Mouse (Mus musculus) MEL (cell line): ENCODE data around the gene Nutf2-ps1. TPM values are rescaled to one million over a fixed set of nuclear protein-coding genes. Genes with fewer than 3 reads are reported as not detected.
"Not testable (repeated sequence)": the region's sequence is repeated elsewhere in the genome, so short reads cannot be mapped to it uniquely, and the experiment has no call there.

Experiments
- DNase-seq: peaks from one replicate; pipeline ENCODE4 v3.0.0; 2011; ENCODE audit warnings: low read depth, low spot score
- H3K27ac ChIP-seq: 2 replicates; pipeline ENCODE4 v1.5.1; 2012; ENCODE audit warnings: low read depth, mild to moderate bottlenecking, control low read depth, low read length, moderate library complexity; ENCODE audit not compliant: control insufficient read depth
- H3K27me3 ChIP-seq, 2 experiments: fragments of 150-350 bp in 1 of 2; sonication (generic) in 1 of 2; 2 replicates each; pipeline ENCODE4 v1.6.1; 2012; ENCODE audit warnings: low read length in 2 of 2, mild to moderate bottlenecking in 2 of 2, improper control_type of control experiment in 1 of 2, moderate library complexity in 1 of 2; ENCODE audit not compliant: insufficient read depth in 2 of 2, control insufficient read depth in 1 of 2
- H3K36me3 ChIP-seq, 2 experiments: 2 replicates each; pipeline ENCODE4 v1.6.1; 2012 to 2014; ENCODE audit warnings: low read length in 2 of 2, improper control_type of control experiment in 1 of 2, inconsistent platforms in 1 of 2, mild to moderate bottlenecking in 1 of 2; ENCODE audit not compliant: insufficient read depth in 2 of 2, control insufficient read depth in 1 of 2
- H3K4me1 ChIP-seq, 2 experiments: fragments of 150-350 bp in 1 of 2; sonication (generic) in 1 of 2; 2 replicates each; pipeline ENCODE4 v1.6.1; 2012; ENCODE audit warnings: low read length in 2 of 2, improper control_type of control experiment in 1 of 2, mild to moderate bottlenecking in 1 of 2; ENCODE audit not compliant: insufficient read depth in 2 of 2, control insufficient read depth in 1 of 2
- H3K4me3 ChIP-seq, 2 experiments: fragments of 150-350 bp in 1 of 2; sonication (generic) in 1 of 2; 2 replicates each; pipeline ENCODE4 v1.5.1; 2012; ENCODE audit warnings: low read depth in 2 of 2, low read length in 2 of 2, mild to moderate bottlenecking in 2 of 2, moderate library complexity in 2 of 2, control low read depth in 1 of 2, improper control_type of control experiment in 1 of 2; ENCODE audit not compliant: control insufficient read depth in 1 of 2, insufficient read depth in 1 of 2
- H3K79me2 ChIP-seq: 2 replicates; pipeline ENCODE4 v1.6.1; 2012; ENCODE audit warnings: mild to moderate bottlenecking, low read length, moderate library complexity; ENCODE audit not compliant: control insufficient read depth, poor library complexity, insufficient read depth
- H3K9ac ChIP-seq: 2 replicates; pipeline ENCODE4 v1.6.1; 2012; ENCODE audit warnings: low read depth, mild to moderate bottlenecking, control low read depth, low read length, moderate library complexity; ENCODE audit not compliant: control insufficient read depth, poor library complexity, severe bottlenecking
- H3K9me3 ChIP-seq: fragments of 150-350 bp; sonication (generic); replicated peaks from 2 replicates; pipeline ENCODE4 v1.6.1; 2012; ENCODE audit warnings: mild to moderate bottlenecking, low read length, improper control_type of control experiment, moderate library complexity; ENCODE audit not compliant: insufficient read depth
- CHD2 ChIP-seq: IDR thresholded peaks from 2 replicates; pipeline ENCODE4 v1.6.1; 2011; ENCODE audit warnings: low read length, improper control_type of control experiment
- CTCF ChIP-seq, 3 experiments: IDR thresholded peaks in 2 of 3; conservative IDR thresholded peaks in 1 of 3; 2 replicates each; pipeline ENCODE4 v1.5.1; 2011 to 2012; ENCODE audit warnings: low read length in 3 of 3, low read depth in 2 of 3, mild to moderate bottlenecking in 2 of 3, improper control_type of control experiment in 1 of 3, inconsistent platforms in 1 of 3, mixed read lengths in 1 of 3, moderate library complexity in 1 of 3; ENCODE audit not compliant: control insufficient read depth in 1 of 3, insufficient read depth in 1 of 3, poor library complexity in 1 of 3, severe bottlenecking in 1 of 3
- MEF2A ChIP-seq: IDR thresholded peaks from 2 replicates; pipeline ENCODE4 v1.6.1; 2014; ENCODE audit warnings: low read depth, mild to moderate bottlenecking, inconsistent platforms, low read length, improper control_type of control experiment; ENCODE audit not compliant: poor library complexity, insufficient replicate concordance, severe bottlenecking; ENCODE audit errors: extremely low read depth
- MXI1 ChIP-seq: IDR thresholded peaks from 2 replicates; pipeline ENCODE4 v1.6.1; 2011; ENCODE audit warnings: mild to moderate bottlenecking, low read depth, low read length, improper control_type of control experiment
- MYC ChIP-seq: IDR thresholded peaks from 2 replicates; pipeline ENCODE4 v1.6.1; 2011; ENCODE audit warnings: low read depth, mild to moderate bottlenecking, low read length, improper control_type of control experiment, moderate library complexity
- NELFE ChIP-seq: IDR thresholded peaks from 2 replicates; pipeline ENCODE4 v1.6.1; 2011; ENCODE audit warnings: low read depth, low read length, improper control_type of control experiment
- POLR2AphosphoS2 ChIP-seq: IDR thresholded peaks from 2 replicates; pipeline ENCODE4 v1.6.1; 2011; ENCODE audit warnings: low read length, improper control_type of control experiment
- RAD21 ChIP-seq: IDR thresholded peaks from 2 replicates; pipeline ENCODE4 v1.6.1; 2011; ENCODE audit warnings: mild to moderate bottlenecking, low read depth, low read length, improper control_type of control experiment
- SIN3A ChIP-seq: IDR thresholded peaks from 2 replicates; pipeline ENCODE4 v1.6.1; 2012; ENCODE audit warnings: low read length, improper control_type of control experiment, inconsistent platforms
- SMC3 ChIP-seq: IDR thresholded peaks from 2 replicates; pipeline ENCODE4 v1.6.1; 2011; ENCODE audit warnings: low read depth, low read length, improper control_type of control experiment
- USF1 ChIP-seq: IDR thresholded peaks from 2 replicates; pipeline ENCODE4 v1.6.1; 2014; ENCODE audit warnings: low read depth, mild to moderate bottlenecking, inconsistent platforms, low read length, improper control_type of control experiment, moderate library complexity
- ZKSCAN1 ChIP-seq: IDR thresholded peaks from 2 replicates; pipeline ENCODE4 v1.6.1; 2012; ENCODE audit warnings: low read depth, mild to moderate bottlenecking, inconsistent platforms, low read length, improper control_type of control experiment, moderate library complexity
- ZNF384 ChIP-seq: IDR thresholded peaks from 2 replicates; pipeline ENCODE4 v1.6.1; 2012; ENCODE audit warnings: low read depth, mild to moderate bottlenecking, inconsistent platforms, low read length, improper control_type of control experiment
- polyA plus RNA-seq, 2 experiments: library from polyadenylated mRNA; stranded (reverse) in 1 of 2; unstranded in 1 of 2; fragments of >175 nt in 1 of 2; fragments of >200 nt in 1 of 2; gene quantifications; 2 replicates each; pipeline versions ENCODE4 v1.2.1 to v1.2.4; 2012; ENCODE audit warnings: low replicate concordance in 2 of 2, low read depth in 1 of 2; ENCODE audit not compliant: insufficient read length in 2 of 2, insufficient read depth in 1 of 2, missing spikeins in 1 of 2
- total RNA-seq: library from RNA; depleted of rRNA; stranded (reverse); fragments of 300-350 nt; gene quantifications from 2 replicates; pipeline ENCODE4 v1.2.3, GENCODE M21; 2012; rRNA removed

The Nutf2-ps1 gene
- total RNA-seq = 35.8 and 53.1 TPM in 2 replicates
- 100 to 1,000 TPM in 1 of 2 experiments, not detected in 1; 398 TPM for polyA plus RNA-seq

DNA sequence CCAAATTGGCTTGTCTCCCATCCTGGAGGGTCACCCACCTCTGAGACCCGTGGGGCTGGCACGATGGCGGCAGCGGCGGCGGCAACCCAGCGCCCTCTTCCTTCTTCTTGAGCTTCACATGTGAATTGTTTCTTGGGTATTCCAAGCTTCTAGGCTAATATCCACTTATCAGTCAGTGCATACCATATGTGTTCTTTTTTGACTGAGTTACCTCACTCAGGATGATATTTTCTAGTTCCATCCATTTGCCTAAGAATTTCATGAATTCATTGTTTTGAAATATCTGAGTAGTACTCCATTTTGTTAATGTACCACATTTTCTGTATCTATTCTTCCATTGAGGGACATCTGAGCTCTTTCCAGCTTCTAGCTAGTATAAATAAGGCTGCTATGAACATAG lies at the start of gene Nutf2-ps1:
Gene Nutf2-ps1 (minus strand): TSS at position 101 of the 400 bp plus-strand sequence.
- H3K4me1 ChIP-seq, H3K36me3 ChIP-seq, H3K27ac ChIP-seq, H3K9me3 ChIP-seq, H3K27me3 ChIP-seq, H3K4me3 ChIP-seq, DNase-seq, H3K79me2 ChIP-seq, H3K9ac ChIP-seq: not testable (repeated sequence)

DNA sequence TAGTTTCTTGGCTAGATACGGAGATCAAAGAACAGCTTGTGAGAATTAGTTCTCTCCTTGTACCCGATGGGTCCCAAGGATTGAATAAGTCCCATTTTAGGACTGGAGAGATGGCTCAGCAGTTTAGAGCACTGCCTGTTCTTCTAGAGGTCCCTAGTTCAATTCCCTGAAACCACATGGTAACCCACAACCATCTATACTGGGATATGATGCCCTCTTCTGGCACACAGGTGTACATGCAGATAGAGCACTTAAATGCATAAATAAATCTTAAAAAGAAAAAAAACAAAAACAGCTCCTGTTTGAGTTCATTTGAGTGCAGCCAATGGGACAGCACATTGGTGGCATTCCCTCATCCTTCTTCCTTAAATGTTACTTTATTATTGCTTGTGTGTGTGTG lies 49.2 kb upstream of the Nutf2-ps1 start:
- Histone ChIP-seq H3K27ac (no peak overlapping the region), H3K9me3 (no peaks in the 10 kb centered on the region), H3K4me3 (no peak overlapping the region), H3K27me3 (no peaks in the 10 kb centered on the region), H3K9ac (no peak overlapping the region), H3K79me2 (no peaks in the 10 kb centered on the region), H3K4me1 (no peaks in the 10 kb centered on the region), H3K36me3 (peaks cover 0 to 78% of the 10 kb centered on the region in 2 experiments; a peak in 2 of 4 replicates)
- peak; percentile 73 for DNase-seq
- TF ChIP-seq ZNF384 (peak; percentile 57), CTCF (IDR thresholded peaks at IDR 0.05 in 2 of 3, conservative IDR thresholded peaks at IDR 0.05 in 1 of 3; ENCODE audit: control insufficient read depth in 1 of 3, insufficient read depth in 1 of 3, low read depth in 2 of 3, low read length in 3 of 3, poor library complexity in 1 of 3, severe bottlenecking in 1 of 3) (peak; percentile 2 to 57 (median 47); a peak in 4 of 6 replicates), CHD2 (no peak), USF1 (0 out of 2 replicates have a peak, but pooled peaks have one; percentile 9), SMC3 (peak; percentile 49), SIN3A (no peak), MYC (peak; percentile 89), ZKSCAN1 (no peak), RAD21 (peak; percentile 18)

GRCm38 (mm10) chr19:53621681-53622080 lies 32.8 kb upstream of the Nutf2-ps1 start:
- Histone ChIP-seq H3K27me3 (no peaks in the 10 kb centered on the region), H3K9ac (no peak overlapping the region), H3K9me3 (no peaks in the 10 kb centered on the region), H3K79me2 (0 out of 2 replicates have a peak, but pooled peaks cover 3% of the 10 kb centered on the region), H3K27ac (no peak overlapping the region), H3K4me1 (no peaks in the 10 kb centered on the region), H3K4me3 (no peak overlapping the region), H3K36me3 (peaks cover 0 to 84% of the 10 kb centered on the region in 2 experiments; a peak in 2 of 4 replicates)
- DNase-seq = no peak
- TF ChIP-seq MEF2A (no peak), MXI1 (no peak), SIN3A (no peak), POLR2AphosphoS2 (no peak), ZKSCAN1 (no peak), NELFE (no peak)
